Mouse (Mus musculus) liver, embryonic 13.5 days (tissue): Measurements from ENCODE around the gene Rfwd3. TPM values are rescaled to one million over a fixed set of nuclear protein-coding genes. Genes with fewer than 3 reads are reported as not detected.
"Not testable (repeated sequence)": the region's sequence is repeated elsewhere in the genome, so short reads cannot be mapped to it uniquely, and the experiment has no call there.

Experiments used
- ATAC-seq: fragments of 200-750 bp; cut with Nextera tagmentation; 2 replicates; pipeline ENCODE4 v1.8.0; 2017; ENCODE audit warnings: low read depth, mild to moderate bottlenecking, moderate number of reproducible peaks, moderate library complexity
- DNase-seq: peaks from one replicate; pipeline ENCODE4 v3.0.0; 2022
- H3K27ac ChIP-seq: fragments of 300-500 bp; sonication (generic); 2 replicates; pipeline ENCODE4 v1.5.1; 2015; ENCODE audit warnings: moderate library complexity, mild to moderate bottlenecking, inconsistent platforms
- H3K27me3 ChIP-seq: fragments of 300-500 bp; sonication (generic); 2 replicates; pipeline ENCODE4 v1.6.1; 2015; ENCODE audit warnings: mild to moderate bottlenecking, inconsistent platforms
- H3K36me3 ChIP-seq: fragments of 300-500 bp; sonication (generic); 2 replicates; pipeline ENCODE4 v1.6.1; 2015; ENCODE audit warnings: mild to moderate bottlenecking, inconsistent platforms
- H3K4me1 ChIP-seq: fragments of 300-500 bp; sonication (generic); replicated peaks from 2 replicates; pipeline ENCODE4 v1.6.1; 2015; ENCODE audit warnings: inconsistent platforms
- H3K4me2 ChIP-seq: fragments of 300-500 bp; sonication (generic); 2 replicates; pipeline ENCODE4 v1.6.1; 2015; ENCODE audit warnings: inconsistent platforms, mild to moderate bottlenecking, moderate library complexity
- H3K4me3 ChIP-seq: fragments of 300-500 bp; sonication (generic); replicated peaks from 2 replicates; pipeline ENCODE4 v1.5.1; 2015; ENCODE audit warnings: mild to moderate bottlenecking, inconsistent platforms
- H3K9ac ChIP-seq: fragments of 300-500 bp; sonication (generic); 2 replicates; pipeline ENCODE4 v1.6.1; 2015; ENCODE audit warnings: mild to moderate bottlenecking, inconsistent platforms
- H3K9me3 ChIP-seq: fragments of 300-500 bp; sonication (generic); replicated peaks from 2 replicates; pipeline ENCODE4 v1.6.1; 2016; ENCODE audit warnings: inconsistent platforms
- WGBS: fragments of 180-500 bp; shearing (Covaris S2); methylation state at CpG from one replicate; pipeline ENCODE4 v1.1.7; 2015; ENCODE audit not compliant: insufficient replicate concordance; 5-methylcytosine and 5-hydroxymethylcytosine counted together
- polyA plus RNA-seq: library from polyadenylated mRNA; unstranded; fragments of >200 nt; fragmentation: Nextera tagmentation; extraction: Ambion mirVana; gene quantifications from 2 replicates; pipeline ENCODE4 v1.2.1, GENCODE M21; 2015

Rfwd3 gene
- polyA plus RNA-seq, 1 experiment from 2014 or later = 45.7 TPM

DNA sequence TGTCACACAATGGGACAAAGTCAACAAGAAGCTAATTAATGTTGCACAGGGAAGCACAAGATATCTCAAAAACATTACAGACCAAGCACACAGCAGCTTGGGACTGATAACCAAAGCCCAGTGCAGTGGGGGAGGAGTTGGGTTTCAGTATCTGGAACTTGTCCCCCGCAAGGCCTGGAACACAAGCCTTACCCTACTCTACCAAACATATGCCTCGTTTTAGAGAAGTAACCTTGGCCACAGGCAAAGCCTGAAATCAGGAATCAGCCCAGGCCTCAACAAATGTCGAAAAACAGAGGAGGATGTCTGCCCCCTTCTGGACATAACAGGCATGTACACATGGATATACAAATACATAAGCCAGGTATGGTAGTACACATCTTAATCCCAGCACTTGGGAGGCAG, 12.7 kb upstream of the Rfwd3 start:
- ATAC-seq (peak; percentile 98), DNase-seq (peak; percentile 71)
- Histone ChIP-seq H3K27ac (peak overlapping the region; percentile 75), H3K27me3 (no peaks in the 10 kb centered on the region), H3K9me3 (no peaks in the 10 kb centered on the region), H3K4me2 (0 out of 2 replicates have a peak overlapping the region, but pooled peaks have one; percentile 0), H3K9ac (no peak overlapping the region), H3K4me1 (peaks cover 24% of the 10 kb centered on the region), H3K36me3 (no peaks in the 10 kb centered on the region), H3K4me3 (no peak overlapping the region)
- WGBS = 25% methylated on average over 3 of the region's 3 CpGs

DNA sequence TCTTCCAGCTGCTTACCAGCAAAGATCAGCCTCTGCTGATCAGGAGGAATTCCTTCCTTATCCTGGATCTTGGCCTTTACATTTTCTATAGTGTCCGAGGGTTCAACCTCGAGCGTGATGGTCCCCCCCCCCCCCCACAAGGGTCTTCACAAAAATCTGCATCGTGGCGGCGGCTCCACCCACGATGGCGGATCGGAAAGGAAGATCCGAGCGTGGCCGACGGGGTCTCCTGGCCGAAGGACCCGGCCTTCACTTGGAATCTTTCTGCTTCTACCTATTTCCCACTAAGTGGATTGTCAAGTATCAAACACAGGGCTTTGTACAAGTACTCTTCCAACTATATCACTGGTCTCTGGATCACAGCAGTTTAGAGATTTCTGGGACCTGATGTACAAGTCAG, 10.0 kb upstream of the Rfwd3 start:
- H3K36me3 ChIP-seq, H3K27me3 ChIP-seq, H3K9ac ChIP-seq, ATAC-seq, H3K9me3 ChIP-seq, H3K4me3 ChIP-seq, DNase-seq, H3K27ac ChIP-seq, H3K4me2 ChIP-seq: not testable (repeated sequence)
- WGBS = 83% methylated on average over 14 of the region's 15 CpGs
- H3K4me1 ChIP-seq = peaks cover 24% of the 10 kb centered on the region

DNA sequence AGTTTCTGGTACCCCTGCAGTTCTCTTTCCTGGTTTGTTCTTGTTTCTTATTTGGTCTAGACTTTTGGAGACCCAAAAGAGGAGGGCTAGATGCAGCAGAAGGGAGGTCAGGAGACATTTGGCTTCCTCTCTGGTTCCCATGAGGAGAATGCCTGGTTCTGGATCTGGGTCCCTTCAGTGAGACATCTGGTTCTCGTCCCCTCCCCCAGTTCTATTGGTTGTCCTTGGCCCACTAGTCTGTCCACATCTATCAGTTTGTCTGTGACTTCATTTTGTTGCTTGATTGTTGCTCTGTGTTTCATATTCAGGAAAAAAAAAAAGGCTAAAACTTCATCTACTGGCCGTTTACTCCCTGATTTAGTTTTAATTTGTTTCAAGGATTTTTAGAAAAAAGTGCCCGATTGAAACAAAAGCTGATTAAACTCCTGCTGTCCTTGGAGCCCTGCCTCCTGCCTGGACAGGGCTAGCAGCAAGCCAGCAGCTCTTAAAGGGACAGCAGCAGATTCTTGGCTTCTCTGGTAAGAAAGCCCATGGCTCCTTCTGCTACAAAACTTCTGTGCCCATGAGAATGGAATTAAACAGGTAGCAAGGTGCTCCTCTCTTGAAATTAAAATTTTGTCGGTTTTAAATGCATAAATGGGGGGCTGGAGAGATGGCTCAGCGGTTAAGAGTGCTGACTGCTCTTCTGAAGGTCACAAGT, 5.2 kb upstream of the Rfwd3 start:
- no peak overlapping the region for H3K4me2 ChIP-seq
- ATAC-seq (no peak), DNase-seq (no peak)
- H3K4me1 ChIP-seq = peaks cover 7% of the 10 kb centered on the region
- H3K27me3 ChIP-seq = no peaks in the 10 kb centered on the region
- no peak overlapping the region for H3K27ac ChIP-seq
- WGBS = 35% methylated on average over 5 of the region's 5 CpGs
- no peaks in the 10 kb centered on the region for H3K9me3 ChIP-seq
- no peaks in the 10 kb centered on the region for H3K36me3 ChIP-seq
- no peak overlapping the region for H3K4me3 ChIP-seq
- no peak overlapping the region for H3K9ac ChIP-seq

- no peak for ATAC-seq
- no peaks in the 10 kb centered on the region for H3K36me3 ChIP-seq
- H3K9ac ChIP-seq = no peak overlapping the region
- H3K4me3 ChIP-seq = no peak overlapping the region
- no peaks in the 10 kb centered on the region for H3K27me3 ChIP-seq
- 78% methylated on average over 3 of the region's 3 CpGs for WGBS
- no peak overlapping the region for H3K27ac ChIP-seq
- no peak overlapping the region for H3K4me2 ChIP-seq
- no peak for DNase-seq
- peaks cover 7% of the 10 kb centered on the region for H3K4me1 ChIP-seq
- H3K9me3 ChIP-seq = no peaks in the 10 kb centered on the region
These were observed 4.3 kb upstream of the Rfwd3 start for GRCm38 (mm10) chr8:111304359-111304758.

GRCm38 (mm10) chr8:111303076-111303803, 3.2 kb upstream of the Rfwd3 start:
- ATAC-seq, H3K27ac ChIP-seq, H3K36me3 ChIP-seq, H3K9me3 ChIP-seq, H3K4me3 ChIP-seq, H3K27me3 ChIP-seq, DNase-seq, H3K4me2 ChIP-seq, H3K9ac ChIP-seq: not testable (repeated sequence)
- H3K4me1 ChIP-seq = peaks cover 12% of the 10 kb centered on the region
- WGBS = 71% methylated on average over 5 of the region's 5 CpGs

GRCm38 (mm10) chr8:111300597-111301546, 850 bp upstream of the Rfwd3 start:
- H3K27ac ChIP-seq = peak overlapping the region; percentile 89
- peak overlapping the region; percentile 98 for H3K4me3 ChIP-seq
- peaks cover 30% of the 10 kb centered on the region for H3K4me1 ChIP-seq
- WGBS = 58% methylated on average over 11 of the region's 11 CpGs
- no peaks in the 10 kb centered on the region for H3K27me3 ChIP-seq
- H3K9me3 ChIP-seq = no peaks in the 10 kb centered on the region
- peak overlapping the region; percentile 67 for H3K4me2 ChIP-seq
- ATAC-seq = no peak
- DNase-seq = no peak
- H3K36me3 ChIP-seq = peaks cover 17% of the 10 kb centered on the region
- H3K9ac ChIP-seq = peak overlapping the region; percentile 70

DNA sequence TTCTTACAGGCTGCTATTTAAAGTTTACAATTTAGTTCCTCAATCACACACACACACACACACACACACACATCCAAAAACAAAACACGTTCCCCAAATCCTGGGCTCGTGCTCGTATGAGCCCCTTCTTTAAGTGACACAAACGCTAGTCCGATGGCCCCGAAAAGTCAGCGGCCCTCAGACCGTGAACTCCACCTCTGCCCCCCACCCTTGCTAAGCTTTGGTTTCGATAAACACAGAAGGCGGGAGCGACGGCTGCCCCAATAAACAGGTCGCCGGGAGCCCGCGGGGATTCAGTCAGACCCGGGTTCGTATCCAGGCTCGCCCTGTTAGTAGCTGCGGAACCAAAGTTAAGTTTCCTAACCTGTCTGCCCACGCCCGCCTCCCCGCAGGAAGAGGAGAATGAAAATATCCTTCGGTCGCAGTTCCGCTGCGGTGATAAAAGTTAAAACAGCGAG, 630 bp downstream of the Rfwd3 start:
- H3K4me1 ChIP-seq = peaks cover 38% of the 10 kb centered on the region
- no peaks in the 10 kb centered on the region for H3K27me3 ChIP-seq
- peak overlapping the region; percentile 99 for H3K9ac ChIP-seq
- DNase-seq (peak; percentile 69), ATAC-seq (peak; percentile 33)
- no peaks in the 10 kb centered on the region for H3K9me3 ChIP-seq
- peak overlapping the region; percentile 93 for H3K27ac ChIP-seq
- H3K36me3 ChIP-seq = peaks cover 31% of the 10 kb centered on the region
- under 1% methylated on average over 28 of the region's 28 CpGs for WGBS
- H3K4me3 ChIP-seq = peak overlapping the region; percentile 98
- H3K4me2 ChIP-seq = peak overlapping the region; percentile 71

DNA sequence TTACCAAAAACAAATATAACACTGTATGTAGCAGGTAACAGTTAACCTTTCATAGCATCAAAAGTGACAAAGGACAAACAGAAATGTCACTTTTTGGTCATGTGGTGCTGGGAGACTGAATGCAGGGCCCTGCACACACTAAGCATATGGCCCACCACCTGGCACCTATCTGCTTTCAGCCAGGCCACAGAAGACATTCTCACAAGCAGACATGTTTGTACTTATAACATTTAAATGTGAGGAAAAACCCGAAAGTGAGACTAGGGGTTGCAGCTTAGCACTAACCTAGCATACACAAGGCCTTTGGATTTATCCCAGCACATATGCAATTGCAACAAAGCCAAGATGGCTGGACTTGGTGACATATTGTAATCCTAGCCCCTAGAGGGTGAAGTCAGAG, 2.0 kb downstream of the Rfwd3 start:
- peak overlapping the region; percentile 98 for H3K4me3 ChIP-seq
- ATAC-seq = no peak

DNA sequence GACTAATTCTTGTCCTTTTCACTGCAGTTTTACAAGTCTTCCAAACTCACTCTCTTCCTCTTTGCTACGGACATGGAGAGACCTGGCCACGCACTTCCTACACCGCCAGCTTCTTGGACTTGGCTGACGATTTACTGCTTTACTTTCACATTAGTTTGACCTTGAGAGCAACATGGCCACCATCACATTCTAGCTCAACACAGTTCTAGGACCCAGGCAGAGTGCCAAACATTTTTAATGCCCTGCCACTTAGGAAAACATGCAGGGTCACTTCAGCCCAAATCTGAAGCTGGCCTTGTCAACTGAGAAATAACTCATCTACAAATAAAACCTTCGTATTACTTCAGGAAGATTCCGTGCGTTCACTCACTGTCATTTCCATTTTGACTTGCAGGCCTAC, 8.3 kb downstream of the Rfwd3 start:
- DNase-seq (no peak), ATAC-seq (no peak)
- Histone ChIP-seq H3K36me3 (peaks cover 96% of the 10 kb centered on the region), H3K4me2 (no peak overlapping the region), H3K4me1 (peaks cover 24% of the 10 kb centered on the region), H3K27me3 (no peaks in the 10 kb centered on the region), H3K4me3 (no peak overlapping the region), H3K9ac (no peak overlapping the region), H3K9me3 (no peaks in the 10 kb centered on the region), H3K27ac (no peak overlapping the region)
- 86% methylated on average over 7 of the region's 7 CpGs for WGBS

More for the DNA sequence above, 2.0 kb downstream of the Rfwd3 start:
- H3K27me3 ChIP-seq = no peaks in the 10 kb centered on the region
- H3K4me1 ChIP-seq = peaks cover 44% of the 10 kb centered on the region
- peak overlapping the region; percentile 99 for H3K9ac ChIP-seq
- WGBS = 82% methylated on average over 1 of the region's 1 CpGs
- H3K9me3 ChIP-seq = no peaks in the 10 kb centered on the region
- peaks cover 45% of the 10 kb centered on the region for H3K36me3 ChIP-seq
- H3K4me2 ChIP-seq = peak overlapping the region; percentile 71
- no peak for DNase-seq
- H3K27ac ChIP-seq = peak overlapping the region; percentile 29; the same call in 1 of the 2 replicates

- peaks cover 97% of the 10 kb centered on the region for H3K36me3 ChIP-seq
- peaks cover 15% of the 10 kb centered on the region for H3K4me1 ChIP-seq
- no peak overlapping the region for H3K27ac ChIP-seq
- H3K9me3 ChIP-seq = no peaks in the 10 kb centered on the region
- no peak overlapping the region for H3K4me3 ChIP-seq
- no peak overlapping the region for H3K9ac ChIP-seq
- ATAC-seq (no peak), DNase-seq (no peak)
- H3K27me3 ChIP-seq = no peaks in the 10 kb centered on the region
- no peak overlapping the region for H3K4me2 ChIP-seq
- 94% methylated on average over 7 of the region's 7 CpGs for WGBS
These were observed 9.4 kb downstream of the Rfwd3 start for GRCm38 (mm10) chr8:111290586-111290985.

GRCm38 (mm10) chr8:111285603-111286002, 14.4 kb downstream of the Rfwd3 start:
- Histone ChIP-seq H3K4me3 (no peak overlapping the region), H3K36me3 (peaks cover 96% of the 10 kb centered on the region), H3K9me3 (no peaks in the 10 kb centered on the region), H3K4me2 (no peak overlapping the region), H3K27me3 (no peaks in the 10 kb centered on the region), H3K4me1 (no peaks in the 10 kb centered on the region), H3K9ac (no peak overlapping the region), H3K27ac (no peak overlapping the region)
- DNase-seq (no peak), ATAC-seq (no peak)
- 94% methylated on average over 4 of the region's 4 CpGs for WGBS
